Mouse (Mus musculus): ENCODE measurements around the gene Slc25a27. TPM values are rescaled to one million over a fixed set of nuclear protein-coding genes. Genes with fewer than 3 reads are reported as not detected.

Slc25a27 gene
- polyA plus RNA-seq (2011; ENCODE audit: insufficient read depth, insufficient read length, low read depth, missing spikeins), result 7.4 and 8.7 TPM in 2 replicates

DNA sequence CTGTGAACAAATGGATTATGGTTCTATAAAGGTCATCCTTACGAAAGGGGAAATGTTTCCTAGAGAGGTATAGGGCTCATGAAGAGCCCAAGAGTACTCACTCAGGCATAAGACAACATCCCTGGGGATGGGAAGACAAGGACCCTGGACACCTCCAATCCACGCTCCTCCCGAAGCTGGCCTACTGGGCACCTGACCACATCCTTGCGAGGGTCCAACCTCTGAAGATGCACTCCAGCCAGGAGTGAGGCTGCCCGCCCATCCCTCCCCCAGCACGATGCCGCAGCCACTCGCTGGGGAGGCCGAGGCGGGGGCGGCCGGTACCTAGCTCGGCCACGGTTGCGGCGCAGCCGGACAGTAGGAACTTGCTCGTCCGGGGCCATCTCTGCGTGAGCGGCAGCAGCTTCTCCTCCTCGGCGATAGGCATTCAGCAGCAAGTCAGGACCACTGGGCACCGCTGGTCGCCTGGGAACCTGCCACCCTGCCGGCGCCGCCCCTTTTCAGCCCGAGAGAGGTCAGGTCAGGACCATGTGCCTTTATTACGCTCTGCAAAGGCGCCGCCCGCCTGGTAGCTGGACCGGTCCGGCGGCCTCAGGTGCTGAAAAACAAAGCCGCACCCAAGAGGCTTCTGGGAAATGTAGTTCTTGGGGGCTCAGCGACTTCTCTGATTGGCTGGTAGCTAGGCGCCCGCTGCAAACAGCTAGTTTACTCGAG lies at the start of gene Slc25a27:
Gene Slc25a27 (minus strand): TSS at position 639 of the 714 bp plus-strand sequence.
- H3K27me3 ChIP-seq (ENCODE audit: control insufficient read depth, insufficient read depth, low read length, poor library complexity, severe bottlenecking), result no peaks in the 10 kb centered on the region
- H3K4me3 ChIP-seq (ENCODE audit: low read depth, low read length), result peak within 1 kb of the TSS; percentile 86
- H3K27ac ChIP-seq (ENCODE audit: insufficient read depth, low read length), result no peak within 1 kb of the TSS
- H3K36me3 ChIP-seq (ENCODE audit: control insufficient read depth, insufficient read depth, low read length, poor library complexity, severe bottlenecking), result no peaks in the 10 kb centered on the region
- peak within 1 kb of the TSS; percentile 79 for H3K9ac ChIP-seq (ENCODE audit: low read depth, poor library complexity, severe bottlenecking)
- TF ChIP-seq EP300 (IDR thresholded peaks at IDR 0.05; ENCODE audit: insufficient read depth, low read depth, low read length) (no peak), POLR2A (IDR thresholded peaks at IDR 0.05; ENCODE audit: insufficient read depth, low read length) (no peak), CTCF (IDR thresholded peaks at IDR 0.05; ENCODE audit: low read depth, low read length) (no peak)
- no peaks in the 10 kb centered on the region for H3K4me1 ChIP-seq (ENCODE audit: control insufficient read depth, insufficient read depth, low read length)
- no peaks in the 10 kb centered on the region for H3K9me3 ChIP-seq (replicated peaks; ENCODE audit: control insufficient read depth, insufficient read depth, low read length, poor library complexity, severe bottlenecking)

DNA sequence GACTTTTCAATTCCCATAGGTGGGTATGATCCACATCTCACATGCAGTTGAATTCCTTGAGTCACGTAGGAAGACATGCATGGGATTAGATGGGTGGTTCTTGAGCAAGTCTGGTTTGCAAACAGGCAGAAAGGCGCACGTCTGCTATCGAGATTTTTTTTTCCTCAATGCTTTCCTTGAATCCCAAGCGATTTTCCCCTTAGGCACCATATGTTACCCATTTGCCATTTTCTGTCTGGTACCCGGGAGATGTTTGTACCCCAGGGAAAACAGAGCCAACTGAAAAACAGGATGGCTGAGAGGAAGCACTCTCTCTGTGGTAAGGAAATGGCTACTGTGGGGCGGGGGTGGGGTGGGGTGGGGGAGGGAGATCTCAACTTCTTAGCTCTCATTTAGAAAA lies 49.6 kb upstream of the Slc25a27 start:
- Histone ChIP-seq H3K9me3 (replicated peaks; ENCODE audit: control insufficient read depth, insufficient read depth, low read length, poor library complexity, severe bottlenecking) (peaks cover 6% of the 10 kb centered on the region), H3K36me3 (ENCODE audit: control insufficient read depth, insufficient read depth, low read length, poor library complexity, severe bottlenecking) (no peaks in the 10 kb centered on the region), H3K9ac (ENCODE audit: low read depth, poor library complexity, severe bottlenecking) (no peak overlapping the region), H3K4me1 (ENCODE audit: control insufficient read depth, insufficient read depth, low read length) (peaks cover 7% of the 10 kb centered on the region), H3K4me3 (ENCODE audit: low read depth, low read length) (no peak overlapping the region), H3K27ac (ENCODE audit: insufficient read depth, low read length) (no peak overlapping the region), H3K27me3 (ENCODE audit: control insufficient read depth, insufficient read depth, low read length, poor library complexity, severe bottlenecking) (no peaks in the 10 kb centered on the region)
- TF ChIP-seq EP300 (IDR thresholded peaks at IDR 0.05; ENCODE audit: insufficient read depth, low read depth, low read length) (no peak), CTCF (IDR thresholded peaks at IDR 0.05; ENCODE audit: low read depth, low read length) (no peak), POLR2A (IDR thresholded peaks at IDR 0.05; ENCODE audit: insufficient read depth, low read length) (no peak)

DNA sequence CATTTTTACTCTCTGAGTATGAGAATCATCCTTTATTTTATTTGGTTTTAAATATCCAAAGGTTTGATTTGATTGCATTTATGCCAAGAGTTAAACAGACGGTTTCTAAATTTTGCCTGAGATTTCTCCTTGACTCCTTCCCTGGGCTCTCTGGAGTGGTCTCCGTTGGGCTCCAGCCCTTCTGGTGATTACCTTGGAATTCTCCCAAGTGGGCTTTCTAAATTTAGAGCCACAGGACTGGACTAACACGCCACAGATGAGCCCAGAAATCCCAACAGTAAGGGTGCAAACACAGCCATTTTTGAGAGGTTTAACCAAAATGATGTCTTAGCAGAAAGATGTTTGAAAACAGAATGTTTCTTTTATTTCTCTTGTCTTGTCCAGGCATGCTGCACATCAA lies 47.2 kb upstream of the Slc25a27 start:
- no peaks in the 10 kb centered on the region for H3K36me3 ChIP-seq (ENCODE audit: control insufficient read depth, insufficient read depth, low read length, poor library complexity, severe bottlenecking)
- peaks cover 6% of the 10 kb centered on the region for H3K9me3 ChIP-seq (replicated peaks; ENCODE audit: control insufficient read depth, insufficient read depth, low read length, poor library complexity, severe bottlenecking)
- no peaks in the 10 kb centered on the region for H3K27me3 ChIP-seq (ENCODE audit: control insufficient read depth, insufficient read depth, low read length, poor library complexity, severe bottlenecking)
- no peak overlapping the region for H3K27ac ChIP-seq (ENCODE audit: insufficient read depth, low read length)
- H3K4me1 ChIP-seq (ENCODE audit: control insufficient read depth, insufficient read depth, low read length), result peaks cover 5% of the 10 kb centered on the region
- no peak overlapping the region for H3K9ac ChIP-seq (ENCODE audit: low read depth, poor library complexity, severe bottlenecking)
- TF ChIP-seq CTCF (IDR thresholded peaks at IDR 0.05; ENCODE audit: low read depth, low read length), result no peak
- no peak overlapping the region for H3K4me3 ChIP-seq (ENCODE audit: low read depth, low read length)

DNA sequence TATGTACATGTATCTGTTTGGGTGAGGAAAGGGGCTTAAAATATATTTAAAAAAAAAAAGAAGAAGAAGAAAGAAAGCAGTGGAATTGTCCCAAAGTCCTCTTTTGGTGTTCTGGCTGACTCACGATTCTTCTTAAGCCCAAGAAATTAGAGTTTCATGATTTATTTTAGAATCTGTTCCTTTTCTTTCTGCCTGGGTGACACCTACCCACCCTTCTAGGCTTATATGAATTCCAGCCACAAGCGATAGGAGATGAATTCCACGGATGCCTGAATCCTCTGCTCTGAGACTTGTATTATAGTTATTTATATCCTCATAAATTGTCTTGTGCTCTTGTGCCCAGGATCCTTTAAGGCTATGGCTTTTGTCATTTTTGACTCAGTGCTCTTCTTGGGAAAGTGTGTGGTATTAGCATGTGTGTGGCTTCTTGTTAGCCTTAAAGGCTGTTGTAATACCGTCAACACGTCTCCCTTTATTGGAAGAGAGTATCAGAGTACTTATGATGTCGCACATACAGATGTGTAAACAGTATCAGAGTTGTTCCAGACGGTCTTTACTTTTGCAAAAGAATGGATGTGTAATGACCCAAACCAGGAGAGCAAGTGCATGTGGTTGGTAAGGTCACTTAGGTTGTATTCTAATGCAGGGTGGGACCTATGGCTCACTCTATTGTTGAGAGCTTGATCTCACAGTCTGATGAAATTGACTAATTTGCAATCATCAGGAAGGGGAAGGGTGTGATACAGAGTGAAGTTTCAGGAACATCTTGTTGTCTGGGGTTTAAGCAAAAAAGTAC lies 44.7 kb upstream of the Slc25a27 start:
- peaks cover 6% of the 10 kb centered on the region for H3K9me3 ChIP-seq (replicated peaks; ENCODE audit: control insufficient read depth, insufficient read depth, low read length, poor library complexity, severe bottlenecking)
- H3K27me3 ChIP-seq (ENCODE audit: control insufficient read depth, insufficient read depth, low read length, poor library complexity, severe bottlenecking), result no peaks in the 10 kb centered on the region
- no peak overlapping the region for H3K4me3 ChIP-seq (ENCODE audit: low read depth, low read length)
- H3K9ac ChIP-seq (ENCODE audit: low read depth, poor library complexity, severe bottlenecking), result no peak overlapping the region
- TF ChIP-seq CTCF (IDR thresholded peaks at IDR 0.05; ENCODE audit: low read depth, low read length), result no peak
- TF ChIP-seq EP300 (IDR thresholded peaks at IDR 0.05; ENCODE audit: insufficient read depth, low read depth, low read length), result no peak
- TF ChIP-seq POLR2A (IDR thresholded peaks at IDR 0.05; ENCODE audit: insufficient read depth, low read length), result no peak
- H3K4me1 ChIP-seq (ENCODE audit: control insufficient read depth, insufficient read depth, low read length), result peaks cover 4% of the 10 kb centered on the region
- peak overlapping the region; percentile 61; the same call in 1 of the 2 replicates for H3K27ac ChIP-seq (ENCODE audit: insufficient read depth, low read length)
- no peaks in the 10 kb centered on the region for H3K36me3 ChIP-seq (ENCODE audit: control insufficient read depth, insufficient read depth, low read length, poor library complexity, severe bottlenecking)

DNA sequence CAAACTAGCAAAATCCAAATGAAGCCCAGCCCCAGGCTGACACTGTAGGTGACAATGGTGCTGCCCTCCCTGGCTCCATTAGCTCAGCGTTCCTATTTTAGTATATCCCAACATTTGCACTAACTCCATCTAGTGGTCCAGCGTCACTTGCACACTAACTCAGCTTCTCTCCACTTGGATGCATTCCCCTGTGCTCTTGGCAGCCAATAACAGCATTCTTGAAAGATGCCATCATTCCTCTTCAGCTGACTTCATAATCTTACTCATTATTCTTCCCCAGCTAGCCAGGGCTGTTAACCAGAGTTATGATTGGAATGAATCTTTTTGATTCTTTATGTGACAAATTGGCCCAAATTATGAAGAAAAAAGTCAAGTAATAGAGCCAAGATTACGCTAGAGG lies 40.2 kb upstream of the Slc25a27 start:
- H3K27me3 ChIP-seq (ENCODE audit: control insufficient read depth, insufficient read depth, low read length, poor library complexity, severe bottlenecking), result no peaks in the 10 kb centered on the region
- H3K4me1 ChIP-seq (ENCODE audit: control insufficient read depth, insufficient read depth, low read length), result peaks cover 4% of the 10 kb centered on the region
- no peak overlapping the region for H3K27ac ChIP-seq (ENCODE audit: insufficient read depth, low read length)
- no peak for TF ChIP-seq CTCF (IDR thresholded peaks at IDR 0.05; ENCODE audit: low read depth, low read length)
- TF ChIP-seq EP300 (IDR thresholded peaks at IDR 0.05; ENCODE audit: insufficient read depth, low read depth, low read length), result no peak
- no peak for TF ChIP-seq POLR2A (IDR thresholded peaks at IDR 0.05; ENCODE audit: insufficient read depth, low read length)
- no peak overlapping the region for H3K9ac ChIP-seq (ENCODE audit: low read depth, poor library complexity, severe bottlenecking)
- H3K9me3 ChIP-seq (replicated peaks; ENCODE audit: control insufficient read depth, insufficient read depth, low read length, poor library complexity, severe bottlenecking), result no peaks in the 10 kb centered on the region
- no peak overlapping the region for H3K4me3 ChIP-seq (ENCODE audit: low read depth, low read length)
- H3K36me3 ChIP-seq (ENCODE audit: control insufficient read depth, insufficient read depth, low read length, poor library complexity, severe bottlenecking), result no peaks in the 10 kb centered on the region

DNA sequence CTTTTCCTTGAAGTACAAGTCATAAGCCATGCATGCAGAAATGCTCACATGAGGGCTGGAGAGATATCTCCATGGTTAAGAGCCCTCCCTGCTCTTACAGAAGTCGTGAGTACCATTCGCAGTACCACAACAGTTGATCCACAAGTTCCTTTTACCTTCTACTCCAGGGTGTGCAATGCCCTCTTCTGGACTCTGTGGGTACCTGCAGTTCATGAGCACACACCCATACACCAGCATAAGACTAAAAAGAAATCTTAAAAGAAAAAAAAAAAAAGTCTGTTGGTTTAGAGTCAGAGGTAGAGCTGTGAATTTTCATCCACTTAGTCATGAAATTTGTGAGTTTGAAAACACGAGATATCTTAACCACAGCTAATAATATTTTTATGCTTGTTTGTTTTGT lies 39.7 kb upstream of the Slc25a27 start:
- Histone ChIP-seq H3K27me3 (ENCODE audit: control insufficient read depth, insufficient read depth, low read length, poor library complexity, severe bottlenecking) (no peaks in the 10 kb centered on the region), H3K9me3 (replicated peaks; ENCODE audit: control insufficient read depth, insufficient read depth, low read length, poor library complexity, severe bottlenecking) (no peaks in the 10 kb centered on the region), H3K4me1 (ENCODE audit: control insufficient read depth, insufficient read depth, low read length) (peaks cover under 1% of the 10 kb centered on the region), H3K27ac (ENCODE audit: insufficient read depth, low read length) (no peak overlapping the region), H3K36me3 (ENCODE audit: control insufficient read depth, insufficient read depth, low read length, poor library complexity, severe bottlenecking) (no peaks in the 10 kb centered on the region), H3K9ac (ENCODE audit: low read depth, poor library complexity, severe bottlenecking) (no peak overlapping the region), H3K4me3 (ENCODE audit: low read depth, low read length) (no peak overlapping the region)
- no peak for TF ChIP-seq CTCF (IDR thresholded peaks at IDR 0.05; ENCODE audit: low read depth, low read length)
- TF ChIP-seq POLR2A (IDR thresholded peaks at IDR 0.05; ENCODE audit: insufficient read depth, low read length), result no peak
- no peak for TF ChIP-seq EP300 (IDR thresholded peaks at IDR 0.05; ENCODE audit: insufficient read depth, low read depth, low read length)

Data from ES-Bruce4 (cell line).